Mouse (Mus musculus) embryonic facial prominence, embryonic 12.5 days (tissue): Measurements from ENCODE around the gene Nebl. TPM values are rescaled to one million over a fixed set of nuclear protein-coding genes. Genes with fewer than 3 reads are reported as not detected.

Experiments used
- ATAC-seq: fragments of 200-750 bp; cut with Nextera tagmentation; 2 replicates; pipeline ENCODE4 v1.8.0; 2017; ENCODE audit not compliant: insufficient number of reproducible peaks, insufficient read depth, low FRiP score, low TSS enrichment
- H3K27ac ChIP-seq: fragments of 300-500 bp; sonication (generic); 2 replicates; pipeline ENCODE4 v1.5.1; 2016; ENCODE audit warnings: mild to moderate bottlenecking
- H3K27me3 ChIP-seq: fragments of 300-500 bp; sonication (generic); 2 replicates; pipeline ENCODE4 v1.6.1; 2016; ENCODE audit warnings: mild to moderate bottlenecking, moderate library complexity
- H3K36me3 ChIP-seq: fragments of 300-500 bp; sonication (generic); 2 replicates; pipeline ENCODE4 v1.6.1; 2016; ENCODE audit warnings: mild to moderate bottlenecking
- H3K4me1 ChIP-seq: fragments of 300-500 bp; sonication (generic); 2 replicates; pipeline ENCODE4 v1.6.1; 2016
- H3K4me2 ChIP-seq: fragments of 300-500 bp; sonication (generic); replicated peaks from 2 replicates; pipeline ENCODE4 v1.6.1; 2016; ENCODE audit warnings: mild to moderate bottlenecking, moderate library complexity
- H3K4me3 ChIP-seq: fragments of 300-500 bp; sonication (generic); 2 replicates; pipeline ENCODE4 v1.5.1; 2016; ENCODE audit warnings: mild to moderate bottlenecking
- H3K9ac ChIP-seq: fragments of 300-500 bp; sonication (generic); 2 replicates; pipeline ENCODE4 v1.6.1; 2016; ENCODE audit warnings: mild to moderate bottlenecking, moderate library complexity
- H3K9me3 ChIP-seq: fragments of 300-500 bp; sonication (generic); 2 replicates; pipeline ENCODE4 v1.6.1; 2016; ENCODE audit warnings: mild to moderate bottlenecking, moderate library complexity
- WGBS: fragments of 180-500 bp; shearing (Covaris S2); methylation state at CpG from one replicate; pipeline ENCODE4 v1.1.7; 2016; 5-methylcytosine and 5-hydroxymethylcytosine counted together
- polyA plus RNA-seq: library from polyadenylated mRNA; unstranded; fragments of >200 nt; fragmentation: Nextera tagmentation; extraction: Ambion mirVana; gene quantifications from 2 replicates; pipeline ENCODE4 v1.2.1, GENCODE M21; 2016

Nebl gene
- polyA plus RNA-seq, 1 experiment from 2014 or later = 9.4 TPM

DNA sequence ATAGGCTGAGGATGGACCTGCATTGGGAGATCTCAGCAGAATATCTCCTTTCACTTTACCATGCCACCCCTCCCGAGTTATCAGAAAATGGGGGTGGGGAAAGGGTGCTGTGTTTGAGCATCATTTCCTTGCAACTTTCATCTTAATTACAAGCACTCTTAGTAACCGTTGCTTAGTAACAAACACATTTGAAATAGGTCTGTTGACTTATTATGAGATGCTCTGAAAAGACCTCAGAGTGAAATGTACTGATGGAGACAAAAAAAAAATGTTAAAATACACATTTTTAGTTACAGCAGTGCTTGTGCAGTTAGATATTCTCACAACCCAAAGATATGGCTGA lies 28.1 kb downstream of the Nebl start:
- Histone ChIP-seq H3K4me3 (no peak overlapping the region), H3K4me1 (0 out of 2 replicates have a peak, but pooled peaks cover 6% of the 10 kb centered on the region), H3K36me3 (no peaks in the 10 kb centered on the region), H3K9me3 (no peaks in the 10 kb centered on the region), H3K27me3 (no peaks in the 10 kb centered on the region), H3K4me2 (no peak overlapping the region), H3K27ac (no peak overlapping the region), H3K9ac (no peak overlapping the region)
- WGBS = 69% methylated on average over 2 of the region's 2 CpGs
- no peak for ATAC-seq

DNA sequence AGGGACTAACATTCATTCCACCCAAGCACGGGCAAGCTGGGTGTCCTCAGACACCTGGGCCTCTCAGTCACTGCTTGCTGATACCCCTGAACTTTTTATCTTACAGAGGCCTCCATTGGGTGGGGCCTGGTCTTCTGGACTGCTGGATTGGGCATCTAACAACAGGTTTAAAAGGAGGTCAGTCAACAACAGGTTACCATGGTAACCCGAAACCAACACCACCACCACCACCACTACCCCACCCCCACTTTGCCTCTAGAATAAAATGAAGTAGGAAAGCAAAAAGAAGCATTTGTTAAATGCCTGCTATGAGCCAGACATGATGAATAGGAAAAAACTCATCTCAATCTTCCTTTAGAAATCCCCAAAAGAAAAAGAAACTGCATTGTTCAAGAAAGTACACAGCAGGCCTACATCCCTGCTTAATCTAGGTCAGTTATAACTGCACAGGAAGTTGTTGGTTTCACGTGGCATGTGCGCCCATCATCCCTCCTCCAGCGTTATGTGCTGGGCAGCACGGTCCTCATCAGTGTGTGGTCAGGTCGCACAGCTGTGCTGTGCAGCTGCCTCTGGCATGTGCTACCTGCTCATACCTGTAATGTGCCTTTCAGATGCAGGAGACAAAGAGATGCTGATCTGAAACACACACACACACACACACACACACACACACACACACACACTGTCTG lies 28.6 kb downstream of the Nebl start:
- Histone ChIP-seq H3K27me3 (no peaks in the 10 kb centered on the region), H3K4me3 (no peak overlapping the region), H3K27ac (no peak overlapping the region), H3K9me3 (no peaks in the 10 kb centered on the region), H3K9ac (no peak overlapping the region), H3K4me1 (0 out of 2 replicates have a peak, but pooled peaks cover 6% of the 10 kb centered on the region), H3K36me3 (no peaks in the 10 kb centered on the region), H3K4me2 (no peak overlapping the region)
- no peak for ATAC-seq
- 48% methylated on average over 7 of the region's 7 CpGs for WGBS

DNA sequence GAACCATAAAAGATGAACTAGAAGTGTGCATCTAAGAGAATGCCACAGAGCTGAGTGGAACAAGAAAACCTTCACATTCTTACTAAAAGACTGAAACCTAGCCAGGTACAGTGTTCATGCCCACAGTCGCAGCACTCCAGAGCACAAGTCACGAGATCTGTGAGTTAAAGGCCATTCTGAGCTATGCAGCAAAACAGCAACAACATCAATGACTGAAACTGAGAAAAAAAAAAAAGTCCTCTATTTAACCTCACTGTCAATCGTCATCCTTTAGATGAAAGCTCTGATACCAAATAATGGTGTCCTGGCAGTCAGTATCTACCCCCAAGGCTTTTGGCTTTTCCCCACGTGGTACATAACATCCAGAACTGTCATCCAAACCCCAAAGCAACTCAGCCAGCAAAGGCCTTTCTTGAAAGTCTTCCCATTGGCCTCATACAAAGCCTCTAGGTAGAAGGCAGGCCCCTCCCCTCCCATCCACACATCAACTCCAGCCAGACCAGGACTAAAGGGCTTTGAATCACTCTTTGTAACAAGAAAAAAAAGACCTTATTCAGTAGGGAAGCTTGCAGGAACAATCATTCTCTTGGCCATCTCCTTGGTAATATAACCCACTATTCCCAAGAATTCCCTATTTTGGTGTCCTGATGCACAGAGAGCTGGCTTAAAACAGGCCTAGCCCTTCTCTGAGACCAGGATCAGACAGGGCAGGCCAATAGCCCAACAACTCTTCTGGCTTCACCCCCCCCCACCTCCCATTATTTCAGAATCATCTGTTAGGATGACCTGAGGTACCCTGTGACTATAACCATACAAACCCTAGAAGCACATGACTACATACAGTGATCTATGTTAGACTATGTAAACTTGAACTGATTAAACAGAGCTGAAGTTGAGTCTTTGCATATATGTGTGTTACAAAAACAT lies 32.8 kb downstream of the Nebl start:
- no peaks in the 10 kb centered on the region for H3K9me3 ChIP-seq
- no peak for ATAC-seq
- H3K4me3 ChIP-seq = no peak overlapping the region
- 0 out of 2 replicates have a peak, but pooled peaks cover 6% of the 10 kb centered on the region for H3K4me1 ChIP-seq
- WGBS = 36% methylated on average over 4 of the region's 4 CpGs
- H3K4me2 ChIP-seq = no peak overlapping the region
- no peak overlapping the region for H3K9ac ChIP-seq
- H3K27me3 ChIP-seq = no peaks in the 10 kb centered on the region
- no peaks in the 10 kb centered on the region for H3K36me3 ChIP-seq
- H3K27ac ChIP-seq = no peak overlapping the region

DNA sequence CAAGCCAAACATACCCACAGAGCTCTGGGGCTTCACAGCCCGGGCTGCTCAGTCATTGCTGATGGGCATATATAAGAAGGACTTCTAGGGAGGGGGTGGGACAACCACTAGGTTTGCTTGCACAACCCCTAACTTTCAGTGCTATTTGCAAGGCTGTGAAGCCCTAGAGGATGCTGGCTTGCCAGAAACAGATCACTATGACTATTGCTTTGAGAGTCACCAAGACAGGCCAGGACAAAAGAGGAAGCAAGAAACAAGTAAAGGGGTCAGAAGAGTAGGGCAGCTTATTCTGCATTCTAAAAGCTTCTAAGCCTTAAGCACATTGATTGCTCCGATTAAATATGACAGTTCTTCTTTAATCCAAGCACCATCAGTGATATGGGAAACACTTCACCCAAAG lies 38.3 kb downstream of the Nebl start:
- no peaks in the 10 kb centered on the region for H3K4me1 ChIP-seq
- ATAC-seq = no peak

DNA sequence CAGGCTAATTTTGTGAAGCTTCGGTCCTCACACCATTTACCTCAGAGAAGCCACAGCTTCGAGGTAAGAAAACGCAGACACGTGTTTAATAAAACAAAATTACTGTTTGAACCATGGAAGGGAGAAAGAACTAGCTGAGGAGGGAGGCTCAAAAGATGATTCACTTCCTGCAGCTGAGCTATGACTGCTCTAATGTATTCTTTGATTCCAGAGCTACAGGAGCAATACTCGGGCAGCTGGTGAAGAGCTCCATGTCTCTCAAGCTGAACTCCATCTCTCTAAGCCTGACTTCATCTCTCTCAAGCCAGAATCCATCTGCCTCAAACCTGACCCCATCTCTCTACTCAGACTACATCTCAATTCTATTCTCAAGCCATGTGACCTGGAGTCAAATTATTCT lies 41.0 kb downstream of the Nebl start:
- no peaks in the 10 kb centered on the region for H3K9me3 ChIP-seq
- WGBS = 79% methylated on average over 5 of the region's 5 CpGs

More for the DNA sequence above, 38.3 kb downstream of the Nebl start:
- Histone ChIP-seq H3K27ac (no peak overlapping the region), H3K9ac (no peak overlapping the region), H3K27me3 (no peaks in the 10 kb centered on the region), H3K36me3 (no peaks in the 10 kb centered on the region), H3K9me3 (no peaks in the 10 kb centered on the region), H3K4me3 (no peak overlapping the region), H3K4me2 (no peak overlapping the region)
- 85% methylated on average over 2 of the region's 2 CpGs for WGBS

DNA sequence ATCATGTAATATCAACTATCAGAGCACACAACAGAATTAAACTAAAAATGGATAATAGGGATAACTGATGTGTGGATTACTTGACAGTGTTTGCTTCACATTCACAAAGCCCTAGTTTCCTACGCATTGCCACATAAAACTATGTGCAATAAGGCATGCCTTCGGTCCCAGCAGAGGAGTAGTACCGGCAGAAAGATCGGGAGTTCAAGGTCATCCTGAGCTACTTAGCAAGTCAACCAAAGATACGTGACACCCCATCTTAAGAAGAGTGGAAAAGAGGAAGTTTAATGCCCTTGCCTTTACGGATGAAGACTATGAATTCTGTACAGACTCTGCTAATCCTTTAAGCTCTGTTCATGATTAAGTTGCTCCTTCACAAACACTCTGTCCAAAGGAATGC lies 44.1 kb downstream of the Nebl start:
- Histone ChIP-seq H3K4me2 (no peak overlapping the region), H3K9ac (no peak overlapping the region), H3K9me3 (no peaks in the 10 kb centered on the region), H3K27me3 (no peaks in the 10 kb centered on the region), H3K36me3 (no peaks in the 10 kb centered on the region), H3K4me1 (0 out of 2 replicates have a peak, but pooled peaks cover 3% of the 10 kb centered on the region), H3K27ac (no peak overlapping the region), H3K4me3 (no peak overlapping the region)
- WGBS = 74% methylated on average over 6 of the region's 6 CpGs
- ATAC-seq = no peak

More for the DNA sequence above, 41.0 kb downstream of the Nebl start:
- no peaks in the 10 kb centered on the region for H3K4me1 ChIP-seq
- H3K4me3 ChIP-seq = no peak overlapping the region
- no peak overlapping the region for H3K9ac ChIP-seq
- H3K4me2 ChIP-seq = no peak overlapping the region
- no peak overlapping the region for H3K27ac ChIP-seq
- no peak for ATAC-seq
- H3K27me3 ChIP-seq = no peaks in the 10 kb centered on the region
- no peaks in the 10 kb centered on the region for H3K36me3 ChIP-seq

DNA sequence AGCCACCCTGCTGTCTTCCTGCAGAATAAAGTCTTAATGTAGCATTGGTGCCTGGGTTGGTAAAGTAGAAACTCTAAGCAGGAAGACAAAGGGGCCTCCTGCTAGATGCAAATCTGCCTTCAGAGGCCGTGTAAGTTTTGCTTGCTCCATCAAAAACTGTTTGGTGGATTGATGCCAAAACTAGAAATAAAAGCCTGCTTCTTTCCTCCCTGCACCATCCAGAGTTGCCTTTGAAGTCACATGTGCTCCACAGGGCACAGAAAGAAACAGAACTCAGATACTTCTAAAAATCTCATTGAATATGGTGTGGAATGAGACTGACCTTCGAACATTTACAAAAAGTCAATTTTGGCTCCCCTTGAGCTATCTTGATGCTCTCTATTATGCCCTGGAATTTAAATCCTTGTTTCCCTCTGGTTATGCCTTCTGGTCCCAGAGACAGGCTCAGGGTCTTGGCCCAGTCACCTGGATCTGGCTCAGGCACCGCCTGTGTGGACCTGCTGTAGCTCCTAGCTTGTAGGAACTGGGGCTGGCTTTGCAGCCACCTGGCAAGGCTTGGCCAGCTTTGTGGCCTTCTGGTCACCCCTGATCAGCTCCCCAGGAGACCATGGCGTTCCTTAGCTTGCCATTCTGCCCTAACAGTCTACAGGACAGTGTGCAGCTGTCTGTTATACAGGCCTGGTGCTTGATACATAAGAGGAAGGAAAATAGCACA lies 47.8 kb downstream of the Nebl start:
- no peak overlapping the region for H3K4me2 ChIP-seq
- H3K4me1 ChIP-seq = 0 out of 2 replicates have a peak, but pooled peaks cover 3% of the 10 kb centered on the region
- H3K9ac ChIP-seq = no peak overlapping the region
- 0 out of 2 replicates have a peak overlapping the region, but pooled peaks have one; percentile 27 for H3K27ac ChIP-seq
- no peaks in the 10 kb centered on the region for H3K36me3 ChIP-seq
- WGBS = 63% methylated on average over 4 of the region's 4 CpGs
- no peak for ATAC-seq
- H3K4me3 ChIP-seq = no peak overlapping the region
- no peaks in the 10 kb centered on the region for H3K9me3 ChIP-seq
- H3K27me3 ChIP-seq = no peaks in the 10 kb centered on the region

DNA sequence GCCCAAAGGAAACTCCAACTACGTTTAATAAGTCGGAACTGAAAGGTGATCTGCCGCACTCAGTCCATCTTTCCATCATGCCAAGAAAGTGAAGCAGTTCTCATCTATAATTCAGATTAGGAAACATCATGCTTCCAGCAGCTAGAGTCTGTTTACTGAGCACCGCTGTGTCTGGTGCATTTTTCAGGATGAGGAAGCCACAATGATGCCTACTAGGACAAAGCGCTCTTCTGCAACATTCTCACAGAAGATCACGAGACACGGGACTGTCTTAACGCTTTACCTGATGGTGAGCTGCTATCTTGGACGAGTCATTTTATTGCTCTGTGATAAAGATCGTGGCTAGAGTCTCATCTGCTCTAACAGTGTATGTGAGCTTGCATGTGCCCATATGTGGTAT lies 59.1 kb downstream of the Nebl start:
- Histone ChIP-seq H3K36me3 (no peaks in the 10 kb centered on the region), H3K4me3 (no peak overlapping the region), H3K27me3 (no peaks in the 10 kb centered on the region), H3K27ac (no peak overlapping the region), H3K9me3 (no peaks in the 10 kb centered on the region), H3K4me1 (no peaks in the 10 kb centered on the region), H3K4me2 (no peak overlapping the region), H3K9ac (no peak overlapping the region)
- no peak for ATAC-seq
- WGBS = 90% methylated on average over 10 of the region's 10 CpGs

DNA sequence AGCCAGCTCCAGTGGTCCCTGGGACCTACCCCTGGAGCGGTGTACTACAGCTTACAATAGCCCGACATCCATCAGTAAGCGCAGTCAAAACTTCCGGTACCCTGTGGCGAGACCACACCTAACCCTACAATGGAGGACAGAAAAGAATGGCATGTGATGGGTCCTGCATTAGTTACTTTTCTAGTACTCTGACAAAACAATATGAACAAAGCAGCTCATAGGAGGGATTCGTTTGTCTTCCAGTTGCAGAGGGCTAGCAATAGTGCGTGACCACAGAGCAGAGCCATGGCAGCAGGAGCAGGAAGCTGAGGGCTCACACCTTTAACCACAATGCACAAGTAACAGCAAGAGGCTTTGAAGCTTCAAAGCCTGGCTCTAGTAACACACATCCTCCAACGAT lies 59.7 kb downstream of the Nebl start:
- Histone ChIP-seq H3K4me2 (no peak overlapping the region), H3K9ac (no peak overlapping the region), H3K27ac (no peak overlapping the region), H3K4me1 (no peaks in the 10 kb centered on the region), H3K4me3 (no peak overlapping the region), H3K36me3 (no peaks in the 10 kb centered on the region), H3K27me3 (no peaks in the 10 kb centered on the region), H3K9me3 (no peaks in the 10 kb centered on the region)
- no peak for ATAC-seq
- WGBS = 84% methylated on average over 8 of the region's 8 CpGs

DNA sequence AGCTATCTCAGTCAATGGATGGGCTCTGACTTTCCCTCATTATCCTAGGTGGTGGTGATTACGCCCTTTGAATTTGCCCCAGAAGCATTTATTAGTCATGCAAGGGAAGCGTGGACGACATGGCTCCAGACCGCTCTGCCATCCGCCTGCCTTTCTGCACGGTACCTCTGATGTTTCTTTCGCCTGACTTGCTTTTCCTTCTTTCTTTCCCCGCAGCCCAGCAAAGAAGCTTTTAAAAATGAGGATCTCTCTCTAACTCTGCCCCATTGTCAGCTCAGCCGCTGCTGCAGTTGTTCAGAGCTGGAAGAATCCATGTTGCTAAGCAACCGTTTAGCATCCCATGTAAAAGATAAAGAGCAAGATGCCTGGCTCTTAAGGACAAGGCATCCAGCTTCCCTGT lies 61.3 kb downstream of the Nebl start:
- peak overlapping the region; percentile 13; the same call in 1 of the 2 replicates for H3K27ac ChIP-seq
- ATAC-seq = no peak; the same call in 1 of the 2 replicates
- no peak overlapping the region for H3K4me3 ChIP-seq
- 38% methylated on average over 10 of the region's 10 CpGs for WGBS
- H3K4me1 ChIP-seq = no peaks in the 10 kb centered on the region
- H3K9ac ChIP-seq = no peak overlapping the region
- H3K9me3 ChIP-seq = no peaks in the 10 kb centered on the region
- no peaks in the 10 kb centered on the region for H3K36me3 ChIP-seq
- H3K4me2 ChIP-seq = no peak overlapping the region
- H3K27me3 ChIP-seq = no peaks in the 10 kb centered on the region

DNA sequence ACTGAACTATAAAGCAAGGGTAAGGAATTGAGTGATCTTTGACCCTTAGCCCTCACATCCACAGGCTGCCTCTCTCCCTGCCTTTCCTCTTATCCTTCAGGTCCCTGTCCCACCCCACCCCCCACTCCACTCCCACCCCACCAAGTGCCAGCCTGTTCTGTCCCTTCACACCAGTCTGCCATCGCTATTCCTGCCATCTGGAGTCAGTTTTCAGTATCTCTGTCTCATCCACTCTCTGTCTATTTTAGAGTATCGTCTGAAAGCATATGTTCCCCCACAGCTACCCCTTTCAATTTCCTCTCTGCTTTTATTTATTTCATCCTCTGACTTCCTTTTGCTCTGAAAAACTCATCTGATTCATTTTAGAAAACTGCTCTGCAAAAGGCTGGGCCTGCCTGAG lies 62.3 kb downstream of the Nebl start:
- Histone ChIP-seq H3K9me3 (no peaks in the 10 kb centered on the region), H3K27ac (no peak overlapping the region), H3K9ac (no peak overlapping the region), H3K4me2 (no peak overlapping the region), H3K4me1 (no peaks in the 10 kb centered on the region), H3K4me3 (no peak overlapping the region), H3K36me3 (no peaks in the 10 kb centered on the region), H3K27me3 (no peaks in the 10 kb centered on the region)
- WGBS = 30% methylated on average over 2 of the region's 2 CpGs
- ATAC-seq = no peak
